Mouse (Mus musculus): ENCODE results near the gene Zfhx3. TPM values are rescaled to one million over a fixed set of nuclear protein-coding genes. Genes with fewer than 3 reads are reported as not detected.

Gene Zfhx3
- polyA plus RNA-seq, 1 experiment from 2014 or later: 17.8 TPM

DNA sequence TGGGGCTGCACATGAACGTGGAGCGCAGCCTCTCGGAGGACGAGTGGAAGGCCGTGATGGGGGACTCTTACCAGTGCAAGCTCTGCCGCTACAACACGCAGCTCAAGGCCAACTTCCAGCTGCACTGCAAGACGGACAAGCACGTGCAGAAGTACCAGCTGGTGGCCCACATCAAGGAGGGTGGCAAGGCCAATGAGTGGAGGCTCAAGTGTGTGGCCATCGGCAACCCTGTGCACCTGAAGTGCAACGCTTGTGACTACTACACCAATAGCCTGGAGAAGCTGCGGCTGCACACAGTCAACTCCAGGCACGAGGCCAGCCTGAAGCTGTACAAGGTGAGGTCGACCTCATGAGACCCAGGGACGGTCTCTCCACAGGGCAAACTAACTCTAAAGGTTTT, 857.9 kb downstream of the Zfhx3 start:
- Histone ChIP-seq H3K36me3 (ENCODE audit: control insufficient read depth, insufficient read depth, low read length) (peaks cover 4% of the 10 kb centered on the region; the same call in 1 of the 2 replicates), H3K9ac (ENCODE audit: low read depth, low read length) (no peak overlapping the region), H3K27ac (ENCODE audit: low read depth, low read length) (no peak overlapping the region), H3K4me1 (ENCODE audit: control insufficient read depth, insufficient read depth, low read depth, low read length) (peaks cover 9% of the 10 kb centered on the region), H3K9me3 (ENCODE audit: control insufficient read depth, low read length) (no peaks in the 10 kb centered on the region), H3K4me2 (ENCODE audit: low read length) (no peak overlapping the region), H3K27me3 (replicated peaks; ENCODE audit: control insufficient read depth, insufficient read depth, low read length) (no peaks in the 10 kb centered on the region), H3K4me3 (ENCODE audit: low read length) (no peak overlapping the region)
- no peak for ATAC-seq
- 96% methylated on average over 15 of the region's 15 CpGs for WGBS

DNA sequence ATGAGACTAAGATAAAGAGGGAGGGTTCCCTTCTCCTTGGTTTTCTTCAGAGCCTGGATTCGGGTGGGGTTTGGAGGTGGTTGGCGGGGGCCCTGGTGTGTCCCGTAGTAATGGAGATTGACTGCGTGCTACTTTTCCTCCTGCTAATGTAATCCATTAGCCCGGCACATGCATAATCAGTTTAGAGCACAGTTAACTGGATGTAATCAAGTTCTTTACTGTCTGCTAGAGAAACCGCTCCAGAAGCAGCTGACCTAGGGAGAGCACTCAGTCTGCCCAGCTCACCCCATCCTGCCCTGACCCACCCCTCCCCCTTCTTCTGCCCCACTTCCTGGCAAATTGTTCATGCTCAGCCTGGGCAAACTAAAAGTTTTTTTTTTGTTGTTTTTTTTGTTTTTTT, 860.6 kb downstream of the Zfhx3 start:
- no peak overlapping the region for H3K27ac ChIP-seq (ENCODE audit: low read depth, low read length)

DNA sequence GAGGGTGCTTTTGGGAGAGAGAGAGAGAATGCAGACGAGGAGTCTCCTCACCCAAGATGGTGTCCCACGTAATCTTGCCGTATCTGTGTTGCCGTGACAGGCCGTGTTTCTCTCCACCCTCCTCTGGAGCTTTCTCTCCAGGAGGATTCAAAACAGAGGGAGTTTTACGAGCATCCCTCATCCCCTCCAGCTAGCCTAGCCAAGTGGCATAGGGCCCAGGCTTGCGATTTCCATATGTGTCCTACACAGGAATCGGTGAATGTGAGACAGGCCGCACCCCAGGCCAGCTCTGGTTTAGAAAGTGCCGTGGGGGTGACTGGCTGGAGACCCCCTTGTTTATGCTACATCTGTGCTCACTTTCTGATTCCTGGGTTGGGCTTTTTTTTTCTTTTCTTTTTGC, 869.2 kb downstream of the Zfhx3 start:
- 0 out of 2 replicates have a peak, but pooled peaks cover 3% of the 10 kb centered on the region for H3K27me3 ChIP-seq (replicated peaks; ENCODE audit: control insufficient read depth, insufficient read depth, low read length)
- no peak overlapping the region for H3K4me3 ChIP-seq (ENCODE audit: low read length)
- WGBS: 62% methylated on average over 10 of the region's 10 CpGs
- H3K9me3 ChIP-seq (ENCODE audit: control insufficient read depth, low read length): no peaks in the 10 kb centered on the region
- no peak overlapping the region for H3K9ac ChIP-seq (ENCODE audit: low read depth, low read length)
- no peak for ATAC-seq
- H3K36me3 ChIP-seq (ENCODE audit: control insufficient read depth, insufficient read depth, low read length): no peaks in the 10 kb centered on the region
- no peak overlapping the region for H3K27ac ChIP-seq (ENCODE audit: low read depth, low read length)
- H3K4me2 ChIP-seq (ENCODE audit: low read length): no peak overlapping the region
- H3K4me1 ChIP-seq (ENCODE audit: control insufficient read depth, insufficient read depth, low read depth, low read length): peaks cover 10% of the 10 kb centered on the region

More for the DNA sequence above, 860.6 kb downstream of the Zfhx3 start:
- H3K9me3 ChIP-seq (ENCODE audit: control insufficient read depth, low read length): no peaks in the 10 kb centered on the region
- peaks cover 2% of the 10 kb centered on the region; the same call in 1 of the 2 replicates for H3K4me1 ChIP-seq (ENCODE audit: control insufficient read depth, insufficient read depth, low read depth, low read length)
- H3K36me3 ChIP-seq (ENCODE audit: control insufficient read depth, insufficient read depth, low read length): peaks cover 4% of the 10 kb centered on the region; the same call in 1 of the 2 replicates
- H3K27me3 ChIP-seq (replicated peaks; ENCODE audit: control insufficient read depth, insufficient read depth, low read length): no peaks in the 10 kb centered on the region
- H3K4me3 ChIP-seq (ENCODE audit: low read length): no peak overlapping the region
- no peak overlapping the region for H3K4me2 ChIP-seq (ENCODE audit: low read length)
- WGBS: 59% methylated on average over 6 of the region's 6 CpGs
- no peak for ATAC-seq
- H3K9ac ChIP-seq (ENCODE audit: low read depth, low read length): no peak overlapping the region

DNA sequence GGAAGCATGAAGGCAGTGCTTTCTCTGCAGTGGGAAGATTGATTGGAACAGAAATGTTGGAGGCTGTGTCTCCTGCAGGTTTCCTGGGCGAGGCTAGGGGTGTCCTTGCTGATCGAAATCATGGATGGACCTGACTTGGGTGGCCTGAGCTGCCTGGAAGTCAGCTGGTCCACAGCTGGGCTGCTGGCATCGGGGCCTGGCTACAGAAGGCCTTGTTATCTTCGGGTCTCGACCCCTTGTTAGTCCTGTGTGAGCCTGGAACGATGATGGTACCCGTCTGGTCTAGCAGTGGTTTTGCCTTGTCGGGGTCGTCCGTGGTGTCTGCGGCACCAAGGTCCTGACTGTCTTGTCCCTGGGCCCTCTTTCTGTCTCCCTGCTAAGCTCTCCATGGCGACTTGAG, 870.9 kb downstream of the Zfhx3 start:
- Histone ChIP-seq H3K9ac (ENCODE audit: low read depth, low read length) (no peak overlapping the region), H3K36me3 (ENCODE audit: control insufficient read depth, insufficient read depth, low read length) (no peaks in the 10 kb centered on the region), H3K27ac (ENCODE audit: low read depth, low read length) (no peak overlapping the region), H3K9me3 (ENCODE audit: control insufficient read depth, low read length) (no peaks in the 10 kb centered on the region), H3K27me3 (replicated peaks; ENCODE audit: control insufficient read depth, insufficient read depth, low read length) (0 out of 2 replicates have a peak, but pooled peaks cover 3% of the 10 kb centered on the region), H3K4me1 (ENCODE audit: control insufficient read depth, insufficient read depth, low read depth, low read length) (peaks cover 10% of the 10 kb centered on the region), H3K4me2 (ENCODE audit: low read length) (no peak overlapping the region), H3K4me3 (ENCODE audit: low read length) (no peak overlapping the region)
- WGBS: 87% methylated on average over 12 of the region's 12 CpGs
- ATAC-seq: no peak

DNA sequence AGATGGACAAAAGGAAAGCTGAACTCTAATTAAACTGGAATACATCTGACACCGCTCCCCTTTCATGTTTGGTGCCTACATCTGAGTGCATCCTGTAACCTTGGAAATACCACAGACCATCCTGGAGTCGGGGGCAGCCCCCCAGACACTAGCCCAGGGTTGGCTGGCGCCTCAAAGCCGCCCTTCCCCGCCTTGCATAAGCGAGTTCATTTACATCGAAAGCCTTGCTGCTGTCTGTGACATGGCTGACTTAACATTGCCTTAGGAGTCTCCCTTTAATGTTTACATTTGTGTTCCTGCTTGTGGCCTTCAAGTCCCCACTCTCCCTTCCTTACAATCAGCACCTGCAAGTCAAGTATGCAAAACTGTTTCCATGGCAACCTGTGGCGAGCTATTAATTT, 876.8 kb downstream of the Zfhx3 start:
- Histone ChIP-seq H3K36me3 (ENCODE audit: control insufficient read depth, insufficient read depth, low read length) (no peaks in the 10 kb centered on the region), H3K9ac (ENCODE audit: low read depth, low read length) (no peak overlapping the region), H3K9me3 (ENCODE audit: control insufficient read depth, low read length) (no peaks in the 10 kb centered on the region), H3K27ac (ENCODE audit: low read depth, low read length) (no peak overlapping the region), H3K4me2 (ENCODE audit: low read length) (no peak overlapping the region), H3K27me3 (replicated peaks; ENCODE audit: control insufficient read depth, insufficient read depth, low read length) (no peaks in the 10 kb centered on the region), H3K4me3 (ENCODE audit: low read length) (no peak overlapping the region), H3K4me1 (ENCODE audit: control insufficient read depth, insufficient read depth, low read depth, low read length) (peaks cover 33% of the 10 kb centered on the region)
- WGBS: 11% methylated on average over 8 of the region's 8 CpGs
- ATAC-seq: no peak

DNA sequence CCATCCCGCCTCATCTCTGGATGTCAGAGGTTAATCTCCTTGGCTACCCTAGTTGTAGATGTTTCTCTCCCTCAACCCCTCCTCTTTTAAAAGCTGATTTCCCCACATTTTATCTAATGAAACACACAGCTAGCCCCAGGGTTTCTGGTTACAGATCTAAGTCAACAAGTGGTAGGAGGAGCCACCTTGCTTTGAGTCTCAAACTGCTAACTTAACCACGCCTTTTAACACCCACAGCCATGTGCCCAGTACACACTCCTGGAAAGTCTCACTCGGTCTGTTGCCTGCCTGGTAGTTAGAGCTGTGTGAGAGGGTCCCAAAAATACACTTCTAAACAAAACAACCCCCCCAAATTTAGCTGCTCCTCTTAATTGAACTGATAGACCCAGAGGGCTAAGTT, 877.4 kb downstream of the Zfhx3 start:
- no peak for ATAC-seq
- Histone ChIP-seq H3K9me3 (ENCODE audit: control insufficient read depth, low read length) (no peaks in the 10 kb centered on the region), H3K4me3 (ENCODE audit: low read length) (no peak overlapping the region), H3K9ac (ENCODE audit: low read depth, low read length) (no peak overlapping the region), H3K4me2 (ENCODE audit: low read length) (peak overlapping the region; percentile 29), H3K36me3 (ENCODE audit: control insufficient read depth, insufficient read depth, low read length) (no peaks in the 10 kb centered on the region), H3K4me1 (ENCODE audit: control insufficient read depth, insufficient read depth, low read depth, low read length) (peaks cover 33% of the 10 kb centered on the region), H3K27ac (ENCODE audit: low read depth, low read length) (no peak overlapping the region), H3K27me3 (replicated peaks; ENCODE audit: control insufficient read depth, insufficient read depth, low read length) (no peaks in the 10 kb centered on the region)
- 16% methylated on average over 3 of the region's 3 CpGs for WGBS

DNA sequence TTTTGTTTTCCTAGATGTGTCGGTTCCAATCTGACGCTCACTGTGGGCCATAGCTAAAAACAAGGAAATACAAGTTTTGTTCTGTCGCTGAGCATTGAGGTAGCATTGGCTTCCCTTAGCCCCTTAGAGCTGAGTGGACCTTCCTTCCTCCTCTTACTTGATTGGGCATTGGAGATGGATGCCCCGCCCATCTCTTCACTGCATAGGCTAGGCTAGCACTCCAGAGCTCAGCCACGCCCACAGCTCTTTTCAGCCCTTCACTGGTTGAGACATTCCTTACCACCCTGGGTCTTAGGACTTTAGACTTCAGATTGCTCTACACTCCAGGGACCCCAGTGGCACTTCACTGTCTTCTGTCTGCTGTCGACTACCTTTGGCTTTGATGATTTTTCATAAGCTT, 878.2 kb downstream of the Zfhx3 start:
- Histone ChIP-seq H3K4me1 (ENCODE audit: control insufficient read depth, insufficient read depth, low read depth, low read length) (peaks cover 33% of the 10 kb centered on the region), H3K4me3 (ENCODE audit: low read length) (peak overlapping the region; percentile 6; the same call in 1 of the 2 replicates), H3K4me2 (ENCODE audit: low read length) (peak overlapping the region; percentile 29), H3K27me3 (replicated peaks; ENCODE audit: control insufficient read depth, insufficient read depth, low read length) (no peaks in the 10 kb centered on the region), H3K36me3 (ENCODE audit: control insufficient read depth, insufficient read depth, low read length) (no peaks in the 10 kb centered on the region), H3K9me3 (ENCODE audit: control insufficient read depth, low read length) (no peaks in the 10 kb centered on the region), H3K9ac (ENCODE audit: low read depth, low read length) (no peak overlapping the region), H3K27ac (ENCODE audit: low read depth, low read length) (no peak overlapping the region)
- 14% methylated on average over 6 of the region's 6 CpGs for WGBS
- ATAC-seq: peak; percentile 57; the same call in 1 of the 2 replicates

DNA sequence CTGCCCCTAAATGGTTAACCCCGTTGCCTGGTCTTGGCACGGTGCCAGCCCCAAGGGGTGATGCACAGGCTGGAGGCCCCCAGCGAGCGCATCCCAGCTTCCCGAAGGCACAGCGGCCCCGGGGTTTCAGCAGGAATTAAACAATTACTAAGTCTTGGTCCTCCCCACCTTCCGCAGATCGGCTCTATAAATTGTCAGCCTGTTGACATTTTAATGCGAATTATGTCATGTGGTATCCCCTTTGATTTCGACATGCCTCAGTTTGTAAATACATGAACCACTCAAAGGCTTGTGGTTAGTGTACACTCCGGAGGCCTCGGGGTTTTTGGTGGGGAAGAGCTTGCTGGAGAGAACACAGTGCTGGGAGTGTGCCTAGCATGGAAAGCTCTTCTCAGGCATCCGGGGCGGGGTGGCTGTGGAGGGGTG, 880.4 kb downstream of the Zfhx3 start:
- H3K27ac ChIP-seq (ENCODE audit: low read depth, low read length): no peak overlapping the region
- 21% methylated on average over 15 of the region's 15 CpGs for WGBS
- no peaks in the 10 kb centered on the region for H3K36me3 ChIP-seq (ENCODE audit: control insufficient read depth, insufficient read depth, low read length)
- H3K9me3 ChIP-seq (ENCODE audit: control insufficient read depth, low read length): no peaks in the 10 kb centered on the region
- ATAC-seq: 0 out of 2 replicates have a peak, but pooled peaks have one; percentile 43
- H3K4me3 ChIP-seq (ENCODE audit: low read length): no peak overlapping the region
- no peak overlapping the region; the same call in 1 of the 2 replicates for H3K4me2 ChIP-seq (ENCODE audit: low read length)
- no peaks in the 10 kb centered on the region for H3K27me3 ChIP-seq (replicated peaks; ENCODE audit: control insufficient read depth, insufficient read depth, low read length)
- no peak overlapping the region for H3K9ac ChIP-seq (ENCODE audit: low read depth, low read length)
- H3K4me1 ChIP-seq (ENCODE audit: control insufficient read depth, insufficient read depth, low read depth, low read length): peaks cover 36% of the 10 kb centered on the region

DNA sequence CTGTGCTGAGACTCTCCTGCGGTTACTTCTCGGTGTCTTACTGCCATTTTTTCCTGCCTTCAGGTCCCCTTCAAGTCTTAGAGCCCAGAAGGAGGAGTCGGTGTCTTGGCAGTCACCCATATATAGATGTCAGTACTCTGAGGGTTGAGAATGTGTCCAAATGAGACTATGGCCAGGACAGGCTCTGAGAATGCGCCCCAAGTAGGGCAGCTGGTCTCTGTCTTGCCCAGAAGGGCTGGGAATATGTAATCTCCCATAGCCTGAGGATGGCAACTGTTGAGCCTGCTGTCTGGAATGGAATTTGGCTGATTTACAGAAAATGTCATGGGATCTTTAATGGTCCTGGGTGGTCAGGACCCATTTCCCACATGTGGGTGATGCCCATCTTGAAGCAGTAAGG, 881.6 kb downstream of the Zfhx3 start:
- H3K36me3 ChIP-seq (ENCODE audit: control insufficient read depth, insufficient read depth, low read length): no peaks in the 10 kb centered on the region
- H3K4me1 ChIP-seq (ENCODE audit: control insufficient read depth, insufficient read depth, low read depth, low read length): peaks cover 42% of the 10 kb centered on the region
- no peak overlapping the region for H3K27ac ChIP-seq (ENCODE audit: low read depth, low read length)
- no peak overlapping the region for H3K4me3 ChIP-seq (ENCODE audit: low read length)
- WGBS: 87% methylated on average over 4 of the region's 4 CpGs
- no peak overlapping the region for H3K9ac ChIP-seq (ENCODE audit: low read depth, low read length)
- H3K4me2 ChIP-seq (ENCODE audit: low read length): no peak overlapping the region
- no peaks in the 10 kb centered on the region for H3K27me3 ChIP-seq (replicated peaks; ENCODE audit: control insufficient read depth, insufficient read depth, low read length)
- H3K9me3 ChIP-seq (ENCODE audit: control insufficient read depth, low read length): no peaks in the 10 kb centered on the region
- no peak for ATAC-seq

DNA sequence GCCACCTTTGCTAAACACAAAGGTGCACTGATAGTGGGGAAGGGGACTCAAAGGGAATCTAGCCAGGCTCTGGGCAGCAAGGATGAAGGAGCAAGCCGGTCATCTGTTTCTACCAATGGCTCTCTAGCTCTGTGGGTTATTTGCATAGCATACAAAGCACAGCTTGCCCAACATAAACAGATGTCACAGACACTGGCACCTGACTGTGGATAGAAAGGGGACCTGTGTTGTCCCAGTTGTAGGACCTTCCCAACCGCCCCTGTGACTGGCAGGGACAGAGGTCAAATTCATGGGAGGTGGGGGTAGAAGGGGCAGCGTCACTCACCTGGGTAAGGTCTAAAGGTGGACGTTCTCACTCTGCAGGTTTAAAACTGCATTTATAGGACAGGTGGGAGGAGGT, 884.0 kb downstream of the Zfhx3 start:
- no peak for ATAC-seq
- Histone ChIP-seq H3K36me3 (ENCODE audit: control insufficient read depth, insufficient read depth, low read length) (no peaks in the 10 kb centered on the region), H3K9ac (ENCODE audit: low read depth, low read length) (no peak overlapping the region), H3K4me3 (ENCODE audit: low read length) (no peak overlapping the region), H3K27me3 (replicated peaks; ENCODE audit: control insufficient read depth, insufficient read depth, low read length) (no peaks in the 10 kb centered on the region), H3K4me2 (ENCODE audit: low read length) (no peak overlapping the region), H3K4me1 (ENCODE audit: control insufficient read depth, insufficient read depth, low read depth, low read length) (peaks cover 36% of the 10 kb centered on the region), H3K9me3 (ENCODE audit: control insufficient read depth, low read length) (no peaks in the 10 kb centered on the region), H3K27ac (ENCODE audit: low read depth, low read length) (no peak overlapping the region)
- 66% methylated on average over 4 of the region's 4 CpGs for WGBS

All from hindbrain, embryonic 16.5 days (tissue).